29 mouse cellular contexts compared by ENCODE assay signal in genomic region chr9:54264754-54265153, GRCm38 (mm10). TPM values are rescaled to one million over a fixed set of nuclear protein-coding genes. Genes with fewer than 3 reads are reported as not detected.
DNase-seq lines count a peak whose midpoint lies in the region; ATAC-seq and TF ChIP-seq lines count a peak whose summit lies in the region.
"Had no signal": no experiment of that assay in that cellular context is flagged by ENCODE, and none has a peak within 500 bp of the region (broad histone marks: within the 10 kb centered on the region; RNA-seq: fewer than 3 reads in every experiment).

No protein-coding gene starts in this region.

- intact Hi-C loops in left cerebral cortex, postnatal 25 days (cut with DNase I) = no loop called here

- H3K4me3 ChIP-seq in stomach, embryonic 14.5 days (ENCODE audit: low read depth, low read length) = no peak overlapping the region
- H3K4me3 ChIP-seq in stomach, postnatal 0 days (ENCODE audit: low read depth, low read length) = no peak overlapping the region
- no peak overlapping the region for H3K4me3 ChIP-seq in stomach, embryonic 16.5 days (replicated peaks; ENCODE audit: low read length)
- H3K4me3 ChIP-seq: embryonic facial prominence, embryonic 15.5 days; erythroblast, embryonic 14.5 days; forebrain, embryonic 10.5 days; forebrain, embryonic 15.5 days; heart, embryonic 10.5 days; hindbrain, embryonic 12.5 days had no signal

- no peak for DNase-seq in stomach, postnatal 0 days (ENCODE audit: low spot score)
- peak; percentile 72 for DNase-seq in 3T3-L1 (ENCODE audit: low read depth, low spot score)
- peak; percentile 64 for DNase-seq in Muller cell, postnatal 12 days (ENCODE audit: inconsistent ontology term)
- no peak for DNase-seq in left cerebral cortex, postnatal 25 days (ENCODE audit: low spot score in 2 of 2)
- DNase-seq: cerebellum, adult 2 months; cerebellum, postnatal 10 days; embryo, embryonic 11 days; heart, postnatal 4 days had no signal

- H3K36me3 ChIP-seq in stomach, embryonic 14.5 days (ENCODE audit: control insufficient read depth, insufficient read depth, low read length) = no peaks in the 10 kb centered on the region
- no peaks in the 10 kb centered on the region for H3K36me3 ChIP-seq in stomach, postnatal 0 days (ENCODE audit: control insufficient read depth, insufficient read depth, low read length)
- no peaks in the 10 kb centered on the region for H3K36me3 ChIP-seq in stomach, embryonic 16.5 days (ENCODE audit: control insufficient read depth, insufficient read depth, low read length)
- H3K36me3 ChIP-seq: embryonic facial prominence, embryonic 15.5 days; forebrain, embryonic 10.5 days; forebrain, embryonic 15.5 days; G1E; heart, embryonic 10.5 days; hindbrain, embryonic 12.5 days had no signal

- no peaks in the 10 kb centered on the region for H3K4me1 ChIP-seq in stomach, embryonic 14.5 days (ENCODE audit: control insufficient read depth, insufficient read depth, low read length)
- H3K4me1 ChIP-seq in stomach, postnatal 0 days (replicated peaks; ENCODE audit: control insufficient read depth, insufficient read depth) = no peaks in the 10 kb centered on the region
- no peaks in the 10 kb centered on the region for H3K4me1 ChIP-seq in stomach, embryonic 16.5 days (ENCODE audit: control insufficient read depth, insufficient read depth, low read length)
- H3K4me1 ChIP-seq: embryonic facial prominence, embryonic 15.5 days; forebrain, embryonic 10.5 days; forebrain, embryonic 15.5 days; heart, embryonic 10.5 days; hindbrain, embryonic 12.5 days had no signal

- no peaks in the 10 kb centered on the region for H3K27me3 ChIP-seq in stomach, embryonic 14.5 days (ENCODE audit: control insufficient read depth, insufficient read depth, low read length)
- no peaks in the 10 kb centered on the region for H3K27me3 ChIP-seq in stomach, postnatal 0 days (ENCODE audit: control insufficient read depth, insufficient read depth, low read length)
- no peaks in the 10 kb centered on the region for H3K27me3 ChIP-seq in stomach, embryonic 16.5 days (ENCODE audit: control insufficient read depth, insufficient read depth, low read length)
- H3K27me3 ChIP-seq: embryonic facial prominence, embryonic 15.5 days; forebrain, embryonic 15.5 days; hindbrain, embryonic 12.5 days had no signal

- ATAC-seq in stomach, embryonic 14.5 days (ENCODE audit: insufficient number of reproducible peaks, insufficient read depth, low FRiP score, low read depth) = peak; percentile 86
- no peak for ATAC-seq in stomach, postnatal 0 days (ENCODE audit: low FRiP score, low TSS enrichment)
- peak; percentile 62; the same call in 1 of the 2 replicates for ATAC-seq in stomach, embryonic 16.5 days (ENCODE audit: insufficient read depth, low FRiP score)
- ATAC-seq: activated CD4-positive, CD25-positive, alpha-beta regulatory T cell, adult 4 months; CD4-positive, CD25-positive, alpha-beta regulatory T cell, adult 4 months; forebrain, embryonic 15.5 days; hindbrain, embryonic 16.5 days; Patski had no signal

- no peak overlapping the region for H3K27ac ChIP-seq in stomach, embryonic 14.5 days (ENCODE audit: low read length)
- no peak overlapping the region for H3K27ac ChIP-seq in stomach, postnatal 0 days (replicated peaks)
- no peak overlapping the region for H3K27ac ChIP-seq in stomach, embryonic 16.5 days (ENCODE audit: low read length)
- H3K27ac ChIP-seq: embryonic facial prominence, embryonic 15.5 days; forebrain, embryonic 10.5 days; forebrain, embryonic 15.5 days; heart, embryonic 10.5 days; hindbrain, embryonic 12.5 days had no signal

- no peak for TF ChIP-seq CTCF in stomach, postnatal 0 days (IDR thresholded peaks at IDR 0.05; ENCODE audit: low read depth)

- 53% methylated on average over 4 of the region's 4 CpGs for WGBS in stomach, embryonic 14.5 days
- WGBS in stomach, postnatal 0 days = 39% methylated on average over 4 of the region's 4 CpGs
- 52% methylated on average over 4 of the region's 4 CpGs for WGBS in stomach, embryonic 16.5 days

- H3K9me3 ChIP-seq in stomach, embryonic 14.5 days (ENCODE audit: control insufficient read depth, low read depth, low read length) = no peaks in the 10 kb centered on the region
- H3K9me3 ChIP-seq in stomach, postnatal 0 days (ENCODE audit: control insufficient read depth, low read length) = no peaks in the 10 kb centered on the region
- H3K9me3 ChIP-seq in stomach, embryonic 16.5 days (replicated peaks; ENCODE audit: control insufficient read depth, low read length) = no peaks in the 10 kb centered on the region
- H3K9me3 ChIP-seq: embryonic facial prominence, embryonic 15.5 days; forebrain, embryonic 10.5 days; forebrain, embryonic 15.5 days; G1E; heart, embryonic 10.5 days; hindbrain, embryonic 12.5 days had no signal

- no peak overlapping the region for H3K4me2 ChIP-seq in stomach, embryonic 14.5 days (replicated peaks; ENCODE audit: low read depth, low read length)
- no peak overlapping the region for H3K4me2 ChIP-seq in stomach, postnatal 0 days (replicated peaks; ENCODE audit: low read depth)
- H3K4me2 ChIP-seq in stomach, embryonic 16.5 days (ENCODE audit: low read depth, low read length) = no peak overlapping the region
- H3K4me2 ChIP-seq: embryonic facial prominence, embryonic 15.5 days; forebrain, embryonic 15.5 days; hindbrain, embryonic 12.5 days had no signal

- no peak for TF ChIP-seq EP300 in stomach, postnatal 0 days (optimal IDR thresholded peaks at IDR 0.05)

- no peak overlapping the region for H3K9ac ChIP-seq in stomach, embryonic 14.5 days (replicated peaks; ENCODE audit: low read depth, low read length)
- H3K9ac ChIP-seq in stomach, postnatal 0 days (ENCODE audit: low read length) = no peak overlapping the region
- no peak overlapping the region for H3K9ac ChIP-seq in stomach, embryonic 16.5 days (ENCODE audit: low read length)
- H3K9ac ChIP-seq: embryonic facial prominence, embryonic 15.5 days; forebrain, embryonic 15.5 days; hindbrain, embryonic 12.5 days had no signal

RNA-seq across cellular contexts. Expression of gene Cyp19a1, which starts 3.2 kb away (rescaled TPM):
- polyA plus RNA-seq in stomach, embryonic 14.5 days (2014; fragmentation: Nextera tagmentation; extraction: Ambion mirVana) = not detected in 2 replicates
- not detected in 2 replicates for polyA plus RNA-seq in stomach, postnatal 0 days (2015; fragmentation: Nextera tagmentation; extraction: Ambion mirVana)
- not detected in 2 replicates for polyA plus RNA-seq in stomach, embryonic 16.5 days (2015; fragmentation: Nextera tagmentation; extraction: Ambion mirVana)
- under 1 TPM in 1 of 2 experiments, not detected in 1; 0.14 TPM for total RNA-seq in left cerebral cortex, postnatal 25 days (2021)
- total RNA-seq: adrenal gland, adult 18-20 months; adrenal gland, postnatal 36 days; gastrocnemius, adult 8-10 months; gastrocnemius, postnatal 36 days; heart, adult 18-20 months; heart, postnatal 10 days; heart, postnatal 4 days had no signal
- polyA plus RNA-seq: activated CD4-positive, CD25-positive, alpha-beta regulatory T cell, adult 4 months; cerebellum, adult 2 months; embryonic facial prominence, embryonic 11.5 days; embryonic facial prominence, embryonic 15.5 days; forebrain, embryonic 10.5 days; G1E; heart, embryonic 10.5 days; heart, embryonic 14.5 days; hindbrain, embryonic 12.5 days; hindbrain, embryonic 16.5 days; Patski had no signal

RNA-seq across cellular contexts. Expression of gene Gldn, which starts 21.5 kb away (rescaled TPM):
- not detected in 2 replicates for polyA plus RNA-seq in stomach, embryonic 14.5 days (2014; fragmentation: Nextera tagmentation; extraction: Ambion mirVana)
- polyA plus RNA-seq in stomach, postnatal 0 days (2015; fragmentation: Nextera tagmentation; extraction: Ambion mirVana) = not detected in 2 replicates
- 0.05 TPM in 1 of 2 replicates, not detected in the other for polyA plus RNA-seq in stomach, embryonic 16.5 days (2015; fragmentation: Nextera tagmentation; extraction: Ambion mirVana)
- under 1 TPM; 0.60 to 0.69 TPM for total RNA-seq in left cerebral cortex, postnatal 25 days (2021)
- polyA plus RNA-seq: CD4-positive, CD25-positive, alpha-beta regulatory T cell, adult 4 months; erythroblast, embryonic 14.5 days; G1E; heart, embryonic 14.5 days had no signal

Comparison
In these comparisons a context has a peak if more than half of its experiments do, and no peak if none do; other contexts are left out.
1. DNase-seq: peak in 3T3-L1 (single experiment) and Muller cell, postnatal 12 days (single experiment); none in stomach, postnatal 0 days (single experiment) and left cerebral cortex, postnatal 25 days (0 of 2).